In the genomic region with DNA sequence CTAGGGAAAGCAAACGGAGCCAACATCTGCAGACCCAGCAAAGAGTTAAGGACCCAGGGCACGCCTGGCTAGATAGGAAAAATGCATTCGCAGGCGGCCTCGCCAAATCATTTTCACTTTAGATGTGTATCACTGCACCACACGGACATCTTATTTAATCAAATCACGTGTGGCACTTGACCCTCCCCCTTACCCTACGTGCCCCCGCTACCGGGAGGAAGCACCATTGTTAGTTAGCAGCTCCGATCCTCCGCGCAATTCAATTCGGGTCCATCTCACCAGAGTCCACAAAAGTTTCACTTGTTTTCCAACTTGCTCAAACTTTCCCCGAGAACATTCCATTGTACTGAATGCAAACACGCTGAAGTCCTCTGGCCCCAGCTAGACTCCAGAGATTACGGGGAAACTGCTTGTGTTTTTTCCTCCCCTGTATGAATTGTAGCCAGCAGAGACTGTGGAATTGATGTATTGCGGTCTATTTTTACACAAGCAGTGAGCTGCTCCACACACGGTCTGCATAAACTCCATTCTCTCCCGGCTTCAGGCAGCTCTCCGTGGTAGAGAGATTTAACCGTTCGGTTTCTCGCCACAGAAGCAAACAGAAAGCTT, we compare ENCODE assay signal across 8 mouse cellular contexts. TPM values are rescaled to one million over a fixed set of nuclear protein-coding genes. Genes with fewer than 3 reads are reported as not detected.
DNase-seq lines count a peak whose midpoint lies in the region; ATAC-seq and TF ChIP-seq lines count a peak whose summit lies in the region.

No protein-coding gene starts in this region.

- peak; percentile 52 for ATAC-seq in lung, embryonic 14.5 days (ENCODE audit: insufficient read depth)
- peak; percentile 87 for ATAC-seq in neural tube, embryonic 14.5 days (ENCODE audit: low read depth)

- intact Hi-C loops in heart, postnatal 36 days (cut with DNase I): loop anchor here (5.0 kb wide), 1 partner anchor 40 kb away; no protein-coding TSS in a partner anchor

- H3K4me2 ChIP-seq in lung, embryonic 14.5 days: peak overlapping the region; percentile 72
- peak overlapping the region; percentile 69 for H3K4me2 ChIP-seq in neural tube, embryonic 14.5 days (ENCODE audit: low read depth, low read length)

- H3K4me3 ChIP-seq in lung, embryonic 14.5 days (ENCODE audit: low read depth, low read length): peak overlapping the region; percentile 53
- H3K4me3 ChIP-seq in neural tube, embryonic 14.5 days (ENCODE audit: low read depth, low read length): peak overlapping the region; percentile 34

- WGBS in lung, embryonic 14.5 days: under 1% methylated on average over 24 of the region's 24 CpGs
- WGBS in neural tube, embryonic 14.5 days: under 1% methylated on average over 24 of the region's 24 CpGs

- peak; percentile 90 for DNase-seq in Muller cell, postnatal 12 days (ENCODE audit: inconsistent ontology term)
- peak; percentile 27 to 37 for DNase-seq in cerebellum, adult 18-20 months
- peak; percentile 50 for DNase-seq in forelimb bud, embryonic 11.5 days (ENCODE audit: low read depth, low spot score)
- DNase-seq in heart, postnatal 36 days: peak; percentile 56 to 66
- DNase-seq in kidney, postnatal 4 days: peak; percentile 68 to 79
- peak; percentile 76 for DNase-seq in lung, embryonic 14.5 days
- peak; percentile 7 to 9 for DNase-seq in thymus, adult 18-20 months

- TF ChIP-seq CTCF in lung, embryonic 14.5 days (IDR thresholded peaks at IDR 0.05; ENCODE audit: low read depth): no peak

- no peaks in the 10 kb centered on the region for H3K9me3 ChIP-seq in lung, embryonic 14.5 days (ENCODE audit: low read depth, low read length)
- H3K9me3 ChIP-seq in neural tube, embryonic 14.5 days (ENCODE audit: control insufficient read depth, low read length): no peaks in the 10 kb centered on the region

- peaks cover 8% of the 10 kb centered on the region; the same call in 1 of the 2 replicates for H3K4me1 ChIP-seq in lung, embryonic 14.5 days (ENCODE audit: insufficient read depth)
- H3K4me1 ChIP-seq in neural tube, embryonic 14.5 days (ENCODE audit: control insufficient read depth, insufficient read depth, low read length): peaks cover 10% of the 10 kb centered on the region

- H3K36me3 ChIP-seq in lung, embryonic 14.5 days (ENCODE audit: insufficient read depth): no peaks in the 10 kb centered on the region
- H3K36me3 ChIP-seq in neural tube, embryonic 14.5 days (ENCODE audit: control insufficient read depth, insufficient read depth, low read length): no peaks in the 10 kb centered on the region

- H3K9ac ChIP-seq in lung, embryonic 14.5 days: peak overlapping the region; percentile 65
- H3K9ac ChIP-seq in neural tube, embryonic 14.5 days (replicated peaks; ENCODE audit: low read depth, low read length): 0 out of 2 replicates have a peak overlapping the region, but pooled peaks have one; percentile 25

- H3K27ac ChIP-seq in lung, embryonic 14.5 days (ENCODE audit: low read depth): peak overlapping the region; percentile 92
- peak overlapping the region; percentile 35; the same call in 1 of the 2 replicates for H3K27ac ChIP-seq in neural tube, embryonic 14.5 days (ENCODE audit: low read depth, low read length)

- H3K27me3 ChIP-seq in lung, embryonic 14.5 days (ENCODE audit: insufficient read depth, low read length): no peaks in the 10 kb centered on the region
- no peaks in the 10 kb centered on the region for H3K27me3 ChIP-seq in neural tube, embryonic 14.5 days (ENCODE audit: control insufficient read depth, insufficient read depth, low read length)

RNA-seq across cellular contexts. Expression of gene Ppargc1a, which starts 14.9 kb away (rescaled TPM):
- 100 to 1,000 TPM in 1 of 2 experiments, 10 to 100 TPM in 1; 96.2 to 152 TPM for total RNA-seq in heart, postnatal 36 days (2021)
- polyA plus RNA-seq in lung, embryonic 14.5 days (2014; fragmentation: Nextera tagmentation; extraction: Ambion mirVana): 3.2 and 5.2 TPM in 2 replicates
- 23.3 and 23.8 TPM in 2 replicates for polyA plus RNA-seq in neural tube, embryonic 14.5 days (2014; fragmentation: Nextera tagmentation; extraction: Ambion mirVana)

Comparison
In these comparisons a context has a peak if more than half of its experiments do, and no peak if none do; other contexts are left out.
1. Peak in every context shown above with its lines: DNase-seq, ATAC-seq, H3K4me3 ChIP-seq and H3K27ac ChIP-seq.
2. DNase-seq: peak in every context shown above with its lines; median percentile 90 in Muller cell, postnatal 12 days; 76 in lung, embryonic 14.5 days; 74 in kidney, postnatal 4 days; 61 in heart, postnatal 36 days; 50 in forelimb bud, embryonic 11.5 days; 32 in cerebellum, adult 18-20 months; 8 in thymus, adult 18-20 months.